Mouse (Mus musculus) hindbrain, embryonic 14.5 days (tissue): ENCODE data around the gene Slc16a1. TPM values are rescaled to one million over a fixed set of nuclear protein-coding genes. Genes with fewer than 3 reads are reported as not detected.

ENCODE experiments used
- ATAC-seq: fragments of 200-750 bp; cut with Nextera tagmentation; 2 replicates; pipeline ENCODE4 v1.8.0; 2017; ENCODE audit warnings: moderate number of reproducible peaks, mild to moderate bottlenecking, moderate TSS enrichment, moderate library complexity; ENCODE audit not compliant: low FRiP score
- DNase-seq: peaks from one replicate; pipeline ENCODE4 v3.0.0-alpha.2; 2015; ENCODE audit warnings: low spot score
- H3K27ac ChIP-seq: fragments of 300-500 bp; sonication (generic); 2 replicates; pipeline ENCODE4 v1.5.1; 2014; ENCODE audit warnings: mild to moderate bottlenecking, moderate library complexity
- H3K27me3 ChIP-seq: fragments of 300-500 bp; sonication (generic); 2 replicates; pipeline ENCODE4 v1.6.1; 2014; ENCODE audit warnings: mild to moderate bottlenecking, low read length, mixed read lengths; ENCODE audit not compliant: control insufficient read depth, insufficient read depth
- H3K36me3 ChIP-seq: fragments of 300-500 bp; sonication (generic); replicated peaks from 2 replicates; pipeline ENCODE4 v1.6.1; 2014; ENCODE audit not compliant: control insufficient read depth, insufficient read depth
- H3K4me1 ChIP-seq: fragments of 300-500 bp; sonication (generic); replicated peaks from 2 replicates; pipeline ENCODE4 v1.6.1; 2014; ENCODE audit warnings: antibody characterized with exemption, low read length, mixed read lengths; ENCODE audit not compliant: control insufficient read depth, insufficient read depth
- H3K4me2 ChIP-seq: fragments of 300-500 bp; sonication (generic); replicated peaks from 2 replicates; pipeline ENCODE4 v1.6.1; 2014; ENCODE audit warnings: mild to moderate bottlenecking, moderate library complexity
- H3K4me3 ChIP-seq: fragments of 300-500 bp; sonication (generic); replicated peaks from 2 replicates; pipeline ENCODE4 v1.5.1; 2014; ENCODE audit warnings: mild to moderate bottlenecking, low read length
- H3K9ac ChIP-seq: fragments of 300-500 bp; sonication (generic); 2 replicates; pipeline ENCODE4 v1.6.1; 2014
- H3K9me3 ChIP-seq: fragments of 300-500 bp; sonication (generic); 2 replicates; pipeline ENCODE4 v1.6.1; 2016; ENCODE audit warnings: low read length; ENCODE audit not compliant: control insufficient read depth
- WGBS: fragments of 180-500 bp; shearing (Covaris S2); extraction: QIAGEN DNeasy Blood & Tissue Kit; methylation state at CpG from one replicate; pipeline ENCODE4 v1.1.7; 2014; 5-methylcytosine and 5-hydroxymethylcytosine counted together
- polyA plus RNA-seq: library from polyadenylated mRNA; unstranded; fragments of >200 nt; fragmentation: Nextera tagmentation; extraction: Ambion mirVana; gene quantifications from 2 replicates; pipeline ENCODE4 v1.2.1, GENCODE M21; 2014

Gene Slc16a1
- polyA plus RNA-seq, 1 experiment from 2014 or later: 10.0 TPM

DNA sequence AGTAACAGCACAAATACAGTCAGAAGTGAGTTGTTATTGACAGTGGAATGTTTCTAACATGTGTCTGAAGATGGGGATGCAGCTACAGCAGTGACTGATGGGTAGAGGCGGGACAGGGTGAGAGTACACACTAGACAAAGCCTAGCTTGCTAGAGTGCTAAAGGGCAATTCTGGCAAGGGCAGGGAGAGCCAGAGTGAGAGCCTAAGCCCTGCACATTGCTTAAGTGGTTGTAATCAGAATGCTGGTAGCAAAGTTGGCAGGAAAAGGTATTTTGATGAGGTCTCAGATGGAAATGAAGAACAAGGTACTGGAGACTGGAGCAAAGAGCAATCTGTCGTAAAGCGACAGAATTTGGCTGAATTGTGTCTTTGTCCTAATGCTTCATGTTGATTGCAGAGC, 26.5 kb upstream of the Slc16a1 start:
- 87% methylated on average over 3 of the region's 3 CpGs for WGBS
- Histone ChIP-seq H3K4me2 (no peak overlapping the region), H3K9ac (no peak overlapping the region), H3K4me1 (no peaks in the 10 kb centered on the region), H3K36me3 (no peaks in the 10 kb centered on the region), H3K4me3 (no peak overlapping the region), H3K27ac (no peak overlapping the region), H3K27me3 (no peaks in the 10 kb centered on the region), H3K9me3 (no peaks in the 10 kb centered on the region)
- no peak for ATAC-seq
- no peak for DNase-seq

DNA sequence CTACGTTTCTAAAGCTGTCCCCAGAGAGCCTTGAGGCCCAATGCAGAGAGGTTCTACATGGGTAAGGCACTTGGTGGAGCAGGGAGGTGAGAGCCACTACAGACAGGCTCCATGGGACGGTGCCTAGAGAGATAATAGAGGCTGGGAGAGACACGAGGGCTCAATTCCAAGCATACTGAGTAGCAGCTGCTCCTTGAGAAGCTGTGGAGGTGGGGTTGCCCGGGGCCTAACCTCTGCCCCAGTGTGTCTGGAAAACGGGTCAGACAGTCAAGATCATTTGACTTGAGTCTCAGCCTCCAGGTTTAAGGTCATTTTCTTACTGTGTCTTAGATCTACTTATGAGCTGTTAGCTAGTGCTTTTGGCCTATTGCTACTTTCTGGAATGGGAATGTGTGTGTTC, 25.4 kb upstream of the Slc16a1 start:
- no peaks in the 10 kb centered on the region for H3K27me3 ChIP-seq
- H3K9ac ChIP-seq: no peak overlapping the region
- no peak overlapping the region for H3K4me2 ChIP-seq
- no peak overlapping the region for H3K27ac ChIP-seq
- no peak for ATAC-seq
- H3K9me3 ChIP-seq: no peaks in the 10 kb centered on the region
- DNase-seq: no peak
- WGBS: 58% methylated on average over 5 of the region's 5 CpGs
- H3K4me3 ChIP-seq: no peak overlapping the region
- no peaks in the 10 kb centered on the region for H3K4me1 ChIP-seq
- no peaks in the 10 kb centered on the region for H3K36me3 ChIP-seq

DNA sequence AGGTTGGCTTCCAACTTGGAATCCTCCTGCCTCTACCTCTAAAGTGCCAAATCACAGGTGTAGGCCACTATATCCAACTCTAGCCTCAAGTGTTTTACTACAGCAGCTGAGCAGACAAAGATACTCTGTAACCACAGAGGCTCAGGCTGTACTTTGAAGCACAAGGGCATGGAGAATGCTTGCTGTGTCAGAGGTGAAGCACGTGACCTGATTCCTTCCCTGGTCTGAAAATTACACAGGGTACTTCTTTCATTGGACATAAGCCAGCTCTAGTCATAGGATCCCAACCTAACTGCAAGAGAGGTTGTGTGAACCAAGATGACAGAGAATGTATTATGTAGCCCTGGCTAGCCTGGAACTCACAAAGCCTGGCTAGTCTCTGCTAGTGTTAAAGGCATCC, 24.4 kb upstream of the Slc16a1 start:
- ATAC-seq: no peak
- no peak overlapping the region for H3K27ac ChIP-seq
- no peak overlapping the region for H3K4me2 ChIP-seq
- DNase-seq: no peak
- 77% methylated on average over 1 of the region's 1 CpGs for WGBS
- no peak overlapping the region for H3K9ac ChIP-seq
- no peaks in the 10 kb centered on the region for H3K4me1 ChIP-seq
- H3K27me3 ChIP-seq: no peaks in the 10 kb centered on the region
- H3K36me3 ChIP-seq: no peaks in the 10 kb centered on the region
- H3K9me3 ChIP-seq: no peaks in the 10 kb centered on the region
- H3K4me3 ChIP-seq: no peak overlapping the region

DNA sequence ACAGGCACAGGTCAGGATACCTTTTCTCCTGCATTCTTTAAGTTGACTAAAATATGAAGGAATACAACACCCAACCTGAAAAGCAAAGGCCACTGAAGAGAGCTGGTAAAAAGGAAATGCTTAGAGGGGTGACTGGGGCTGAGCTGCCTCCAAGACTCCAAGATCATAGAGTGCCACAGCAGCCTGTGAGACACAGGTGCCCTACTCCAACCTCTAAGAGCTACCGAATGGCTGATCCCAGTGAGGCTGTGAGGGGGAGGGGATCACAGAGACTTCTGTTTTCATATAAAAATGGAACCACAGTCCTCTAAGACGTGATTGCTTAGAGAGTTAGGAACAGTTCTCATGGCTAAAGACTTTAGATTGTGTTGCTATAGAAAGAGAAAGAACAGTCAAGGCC, 23.3 kb upstream of the Slc16a1 start:
- ATAC-seq (no peak), DNase-seq (no peak)
- Histone ChIP-seq H3K4me1 (no peaks in the 10 kb centered on the region), H3K4me2 (no peak overlapping the region), H3K4me3 (no peak overlapping the region), H3K36me3 (no peaks in the 10 kb centered on the region), H3K9me3 (no peaks in the 10 kb centered on the region), H3K27me3 (no peaks in the 10 kb centered on the region), H3K27ac (no peak overlapping the region), H3K9ac (no peak overlapping the region)
- 78% methylated on average over 2 of the region's 2 CpGs for WGBS

DNA sequence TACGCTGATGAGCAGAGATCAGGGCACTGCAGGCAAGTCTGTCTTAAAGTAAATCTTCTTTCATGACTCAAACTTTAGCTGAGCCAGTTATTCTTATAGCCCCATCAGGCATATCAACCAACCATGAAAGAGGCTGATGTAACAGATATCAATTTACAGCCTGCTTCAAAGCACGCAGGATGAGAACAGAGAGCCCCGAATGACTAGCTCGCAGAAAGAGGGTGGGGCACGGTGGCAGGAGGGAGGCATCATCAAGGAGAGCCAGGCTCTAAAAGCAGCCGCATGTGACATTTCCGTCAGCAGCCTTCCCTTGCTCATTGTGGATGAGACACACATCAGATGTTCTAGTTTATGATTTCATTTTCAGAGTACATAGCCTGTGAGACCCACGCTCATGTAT, 22.3 kb upstream of the Slc16a1 start:
- no peaks in the 10 kb centered on the region for H3K27me3 ChIP-seq
- H3K4me3 ChIP-seq: no peak overlapping the region
- no peak overlapping the region for H3K27ac ChIP-seq
- ATAC-seq (no peak), DNase-seq (no peak)
- H3K9ac ChIP-seq: no peak overlapping the region
- H3K36me3 ChIP-seq: no peaks in the 10 kb centered on the region
- no peaks in the 10 kb centered on the region for H3K9me3 ChIP-seq
- WGBS: 57% methylated on average over 8 of the region's 8 CpGs
- H3K4me1 ChIP-seq: no peaks in the 10 kb centered on the region
- H3K4me2 ChIP-seq: no peak overlapping the region; the same call in 1 of the 2 replicates

DNA sequence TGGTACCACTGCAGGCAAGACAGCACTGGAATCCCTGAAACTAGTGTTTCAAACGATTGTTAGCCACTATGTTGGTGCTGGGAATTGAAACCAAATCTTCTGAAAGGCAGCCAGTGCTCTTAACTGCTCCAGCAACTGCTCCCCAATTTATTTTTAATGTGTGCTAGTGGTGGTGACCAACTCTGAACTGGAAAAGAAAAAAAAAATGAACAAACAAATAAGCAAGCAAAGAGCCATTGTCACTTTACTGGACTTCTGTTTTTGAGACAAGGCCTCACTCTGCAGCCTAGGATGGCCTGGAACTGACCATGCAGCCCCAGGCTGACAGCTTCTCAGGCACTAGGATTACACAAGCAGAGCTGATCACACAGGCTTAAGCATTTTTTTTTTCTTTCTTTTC, 16.6 kb upstream of the Slc16a1 start:
- Histone ChIP-seq H3K36me3 (no peaks in the 10 kb centered on the region), H3K4me3 (no peak overlapping the region), H3K4me1 (no peaks in the 10 kb centered on the region), H3K27ac (no peak overlapping the region), H3K9ac (no peak overlapping the region), H3K9me3 (no peaks in the 10 kb centered on the region), H3K27me3 (no peaks in the 10 kb centered on the region), H3K4me2 (no peak overlapping the region)
- ATAC-seq (no peak), DNase-seq (no peak)
- 67% methylated on average over 1 of the region's 1 CpGs for WGBS

DNA sequence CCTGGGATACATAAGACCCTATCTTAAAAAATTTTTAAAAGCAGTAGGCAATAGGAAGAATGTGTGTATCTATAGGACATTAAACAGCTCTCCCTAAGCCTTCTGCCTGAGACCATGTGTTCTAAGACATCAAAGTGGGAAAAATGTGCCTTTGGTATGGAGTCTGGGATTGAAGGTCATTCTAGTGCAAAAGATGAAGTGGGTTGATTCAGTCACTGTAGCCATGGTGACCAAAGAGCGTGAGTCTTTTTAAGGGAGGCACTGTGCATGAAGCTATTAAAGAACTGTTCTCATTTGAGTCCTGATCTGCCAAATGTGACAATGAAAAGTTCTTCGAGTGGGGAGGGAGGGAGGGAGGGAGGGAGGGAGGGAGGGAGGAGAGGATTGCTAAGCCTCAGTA, 8.7 kb upstream of the Slc16a1 start:
- no peak overlapping the region for H3K9ac ChIP-seq

DNA sequence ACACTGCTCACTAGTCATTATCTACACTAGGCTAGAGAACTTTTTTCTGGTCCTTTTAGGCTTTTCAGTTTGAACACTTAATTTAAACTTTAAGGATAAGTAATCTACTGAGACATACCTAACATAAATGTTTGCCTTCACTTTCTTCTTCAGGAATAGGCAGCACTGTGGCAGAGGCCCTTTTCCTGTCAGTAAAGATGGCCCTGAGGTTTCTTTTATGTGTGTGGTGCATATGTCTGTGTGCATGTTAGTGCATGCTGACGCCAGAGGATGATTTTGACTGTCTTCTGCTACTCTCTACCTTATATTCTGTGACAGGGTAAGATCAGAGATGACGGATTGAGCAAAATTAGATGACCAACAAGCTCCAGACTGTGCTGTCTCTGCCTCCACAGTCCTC, 7.5 kb upstream of the Slc16a1 start:
- H3K9ac ChIP-seq: no peak overlapping the region

More for the DNA sequence above, 8.7 kb upstream of the Slc16a1 start:
- DNase-seq (no peak), ATAC-seq (no peak)
- no peak overlapping the region for H3K27ac ChIP-seq
- H3K9me3 ChIP-seq: no peaks in the 10 kb centered on the region
- WGBS: 22% methylated on average over 2 of the region's 2 CpGs
- H3K4me2 ChIP-seq: no peak overlapping the region
- H3K27me3 ChIP-seq: no peaks in the 10 kb centered on the region
- no peaks in the 10 kb centered on the region for H3K36me3 ChIP-seq
- H3K4me1 ChIP-seq: no peaks in the 10 kb centered on the region
- no peak overlapping the region for H3K4me3 ChIP-seq

DNA sequence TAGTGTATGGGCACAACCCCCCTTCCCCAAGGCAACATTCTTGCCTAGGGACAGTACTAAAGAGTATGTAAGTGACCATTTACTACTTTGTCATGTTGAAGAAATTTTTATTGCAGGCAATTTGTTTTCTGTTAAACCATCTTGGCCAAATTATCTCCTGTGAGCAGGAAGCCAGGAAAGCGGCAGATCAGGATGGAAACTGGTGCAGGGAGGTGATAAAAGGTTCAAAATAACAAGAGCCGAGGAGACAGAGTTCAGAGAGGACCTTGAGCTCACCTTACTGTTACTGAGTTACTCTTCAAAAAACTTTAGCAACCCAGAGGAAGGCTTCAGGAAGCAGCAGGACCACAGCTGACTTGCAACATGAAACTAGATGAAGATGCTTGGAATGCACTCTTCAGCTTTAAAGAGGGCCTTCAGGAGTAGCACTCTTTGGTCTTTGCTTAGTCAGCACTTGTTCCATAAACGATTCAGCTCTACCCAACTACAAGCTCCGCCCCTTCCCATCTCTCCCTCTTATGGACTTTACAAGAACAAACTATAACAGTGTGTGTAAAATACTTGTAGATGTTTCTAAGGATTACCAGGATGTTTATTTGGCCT, 5.8 kb upstream of the Slc16a1 start:
- no peak for ATAC-seq
- Histone ChIP-seq H3K27ac (no peak overlapping the region), H3K9me3 (no peaks in the 10 kb centered on the region), H3K36me3 (no peaks in the 10 kb centered on the region), H3K4me3 (no peak overlapping the region), H3K4me2 (no peak overlapping the region), H3K27me3 (no peaks in the 10 kb centered on the region), H3K9ac (no peak overlapping the region), H3K4me1 (0 out of 2 replicates have a peak, but pooled peaks cover 2% of the 10 kb centered on the region)
- WGBS: 90% methylated on average over 4 of the region's 4 CpGs
- DNase-seq: no peak

More for the DNA sequence above, 7.5 kb upstream of the Slc16a1 start:
- Histone ChIP-seq H3K27ac (no peak overlapping the region), H3K4me2 (no peak overlapping the region), H3K4me1 (no peaks in the 10 kb centered on the region), H3K27me3 (no peaks in the 10 kb centered on the region), H3K36me3 (no peaks in the 10 kb centered on the region), H3K9me3 (no peaks in the 10 kb centered on the region), H3K4me3 (no peak overlapping the region)
- WGBS: 86% methylated on average over 2 of the region's 2 CpGs
- ATAC-seq (no peak), DNase-seq (no peak)

DNA sequence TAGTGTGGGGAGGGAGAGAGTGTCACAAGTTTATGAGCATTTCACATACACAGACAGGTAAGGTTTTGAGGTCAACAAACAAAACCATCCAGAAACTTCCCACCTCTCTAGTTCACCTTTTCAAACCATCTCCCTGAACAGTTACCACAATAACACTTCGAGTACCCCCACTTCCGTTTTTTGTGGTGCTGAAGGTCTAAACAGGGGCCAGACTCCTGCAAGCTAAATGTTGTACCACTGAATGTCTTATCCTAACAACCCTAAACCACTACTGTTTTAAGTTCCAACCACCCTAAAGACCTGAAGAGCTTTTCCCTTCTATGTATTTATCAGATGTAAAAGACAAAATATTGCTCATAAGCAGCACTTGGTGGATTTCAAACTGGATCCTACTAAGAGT, 2.0 kb upstream of the Slc16a1 start:
- Histone ChIP-seq H3K27me3 (no peaks in the 10 kb centered on the region), H3K9me3 (no peaks in the 10 kb centered on the region), H3K9ac (no peak overlapping the region), H3K27ac (no peak overlapping the region), H3K4me3 (no peak overlapping the region), H3K4me1 (peaks cover 8% of the 10 kb centered on the region; the same call in 1 of the 2 replicates), H3K4me2 (no peak overlapping the region), H3K36me3 (no peaks in the 10 kb centered on the region)
- no peak for ATAC-seq
- no peak for DNase-seq
- WGBS: 92% methylated on average over 2 of the region's 2 CpGs
